Mouse (Mus musculus) layer of hippocampus, adult 2 months (tissue): ENCODE data around the gene Cmah. TPM values are rescaled to one million over a fixed set of nuclear protein-coding genes. Genes with fewer than 3 reads are reported as not detected.
A peak's percentile ranks its signal among the peaks of the same experiment; 100 is the strongest.

Source experiments
- DNase-seq, 2 experiments: peaks; one replicate each; pipeline ENCODE4 v3.0.0; 2022; ENCODE audit warnings: low spot score in 2 of 2
- H3K27ac ChIP-seq: fragments of 200-600 bp; 2 replicates; pipeline ENCODE4 v1.8.1; 2022
- H3K4me3 ChIP-seq: fragments of 200-600 bp; 2 replicates; pipeline ENCODE4 v1.8.1; 2022; ENCODE audit warnings: mild to moderate bottlenecking
- CTCF ChIP-seq: fragments of 200-600 bp; conservative IDR thresholded peaks from 2 replicates; pipeline ENCODE4 v1.8.1; 2022; ENCODE audit warnings: antibody characterized with exemption, mild to moderate bottlenecking, moderate library complexity
- total RNA-seq, 2 experiments: library from RNA; stranded (reverse); gene quantifications; 2 replicates each; pipeline ENCODE4 v1.2.3; 2021

Gene Cmah
- total RNA-seq, 2 experiments from 2014 or later = 0.44 to 0.59 TPM

- DNase-seq = no peak
- Histone ChIP-seq H3K27ac (no peak overlapping the region), H3K4me3 (no peak overlapping the region)
- TF ChIP-seq CTCF = no peak
Measured at GRCm38 (mm10) chr13:24445166-24445565, 118.0 kb downstream of the Cmah start.

- TF ChIP-seq CTCF = no peak
- Histone ChIP-seq H3K4me3 (no peak overlapping the region), H3K27ac (no peak overlapping the region)
- no peak for DNase-seq
Measured at GRCm38 (mm10) chr13:24446081-24446480, 118.9 kb downstream of the Cmah start.

- Histone ChIP-seq H3K4me3 (no peak overlapping the region), H3K27ac (no peak overlapping the region)
- DNase-seq = no peak
- TF ChIP-seq CTCF = no peak
Measured at GRCm38 (mm10) chr13:24447043-24447442, 119.8 kb downstream of the Cmah start.

GRCm38 (mm10) chr13:24448578-24448977, 121.4 kb downstream of the Cmah start:
- DNase-seq = no peak
- Histone ChIP-seq H3K27ac (no peak overlapping the region), H3K4me3 (no peak overlapping the region)
- no peak for TF ChIP-seq CTCF

- no peak for DNase-seq
Measured at GRCm38 (mm10) chr13:24451455-24451854, 124.3 kb downstream of the Cmah start.

GRCm38 (mm10) chr13:24453737-24454136, 126.5 kb downstream of the Cmah start:
- peak in 1 of 2 experiments; percentile 5 for DNase-seq
- no peak overlapping the region for H3K4me3 ChIP-seq
- no peak for TF ChIP-seq CTCF
- no peak overlapping the region for H3K27ac ChIP-seq

More at GRCm38 (mm10) chr13:24451455-24451854, 124.3 kb downstream of the Cmah start:
- no peak for TF ChIP-seq CTCF
- Histone ChIP-seq H3K4me3 (no peak overlapping the region), H3K27ac (no peak overlapping the region)

- no peak for TF ChIP-seq CTCF
- no peak for DNase-seq
- no peak overlapping the region for H3K4me3 ChIP-seq
- H3K27ac ChIP-seq = no peak overlapping the region
Measured at GRCm38 (mm10) chr13:24456385-24456784, 129.2 kb downstream of the Cmah start.

GRCm38 (mm10) chr13:24460517-24460916, 133.3 kb downstream of the Cmah start:
- no peak for DNase-seq
- Histone ChIP-seq H3K27ac (no peak overlapping the region), H3K4me3 (no peak overlapping the region)
- no peak for TF ChIP-seq CTCF

GRCm38 (mm10) chr13:24463767-24464166, 136.6 kb downstream of the Cmah start:
- Histone ChIP-seq H3K4me3 (no peak overlapping the region), H3K27ac (no peak overlapping the region)
- no peak for TF ChIP-seq CTCF
- no peak for DNase-seq

GRCm38 (mm10) chr13:24466027-24466426, 138.8 kb downstream of the Cmah start:
- TF ChIP-seq CTCF = no peak
- no peak overlapping the region for H3K27ac ChIP-seq
- no peak overlapping the region for H3K4me3 ChIP-seq
- no peak for DNase-seq

- no peak overlapping the region for H3K4me3 ChIP-seq
- no peak for TF ChIP-seq CTCF
- DNase-seq = peak in 1 of 2 experiments; percentile 10
- no peak overlapping the region for H3K27ac ChIP-seq
Measured at GRCm38 (mm10) chr13:24467806-24468205, 140.6 kb downstream of the Cmah start.

- Histone ChIP-seq H3K27ac (no peak overlapping the region), H3K4me3 (no peak overlapping the region)
- DNase-seq = no peak
- no peak for TF ChIP-seq CTCF
Measured at GRCm38 (mm10) chr13:24477564-24477963, 150.4 kb downstream of the Cmah start.

- Histone ChIP-seq H3K27ac (no peak overlapping the region), H3K4me3 (no peak overlapping the region)
- no peak for TF ChIP-seq CTCF
- DNase-seq = no peak
Measured at GRCm38 (mm10) chr13:24479516-24479915, 152.3 kb downstream of the Cmah start.

- Histone ChIP-seq H3K4me3 (no peak overlapping the region), H3K27ac (no peak overlapping the region)
- DNase-seq = no peak
- TF ChIP-seq CTCF = no peak
Measured at GRCm38 (mm10) chr13:24480824-24481223, 153.6 kb downstream of the Cmah start.

GRCm38 (mm10) chr13:24481615-24482295, 154.6 kb downstream of the Cmah start:
- peak; percentile 66 to 72 for DNase-seq
- H3K4me3 ChIP-seq = no peak overlapping the region
- H3K27ac ChIP-seq = no peak overlapping the region
- peak; percentile 98 for TF ChIP-seq CTCF
